Mouse (Mus musculus) lung, adult 2 months (tissue): Measurements from ENCODE around the gene Gstm4.

Experiments
- CTCF ChIP-seq: fragments of 200-500 bp; IDR thresholded peaks from 2 replicates; pipeline ENCODE4 v1.5.1; 2011; ENCODE audit warnings: mild to moderate bottlenecking, low read length, control low read depth; ENCODE audit not compliant: insufficient read depth
- POLR2A ChIP-seq: fragments of 200-500 bp; IDR thresholded peaks from 2 replicates; pipeline ENCODE4 v1.6.1; 2011; ENCODE audit warnings: low read depth, mild to moderate bottlenecking, control low read depth, low read length, borderline replicate concordance; ENCODE audit errors: extremely low read depth

- TF ChIP-seq CTCF (no peak), POLR2A (no peak)
Measured at GRCm38 (mm10) chr3:108064672-108065071, 20.0 kb upstream of the Gstm4 start.
